Mouse (Mus musculus) liver, adult 2 months (tissue): ENCODE data around the gene Phf23.

Experiments
- CTCF ChIP-seq: fragments of 200-500 bp; IDR thresholded peaks from 2 replicates; pipeline ENCODE4 v1.5.1; 2011; ENCODE audit warnings: low read depth, low read length, control low read depth
- POLR2A ChIP-seq: fragments of 200-500 bp; IDR thresholded peaks from 2 replicates; pipeline ENCODE4 v1.6.1; 2011; ENCODE audit warnings: low read length, control low read depth; ENCODE audit not compliant: insufficient read depth; ENCODE audit errors: extremely low read depth

DNA sequence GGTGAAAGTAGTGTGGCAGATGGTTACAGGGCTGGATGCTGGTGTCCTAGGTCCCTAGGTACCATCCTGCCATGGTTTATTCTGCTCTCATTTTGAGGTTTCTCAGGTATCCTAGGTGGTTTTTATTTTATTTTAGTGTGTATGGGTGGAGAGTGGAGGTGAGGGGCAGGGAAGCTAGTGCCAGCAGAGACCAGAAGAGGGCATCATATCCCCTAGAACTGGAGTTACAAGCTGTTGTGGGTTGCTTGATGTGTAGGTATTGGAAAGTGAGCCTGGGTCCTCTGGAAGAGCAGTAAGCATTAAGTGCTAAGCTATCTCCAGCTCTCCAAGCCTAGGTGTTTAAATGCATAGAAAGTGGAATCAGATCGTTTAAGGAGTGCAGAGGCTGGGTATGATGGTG, 43.3 kb upstream of the Phf23 start:
- TF ChIP-seq CTCF: no peak
- TF ChIP-seq POLR2A: no peak
